Mouse (Mus musculus) MEL (cell line): ENCODE results near the gene Fbrsl1.

Experiments used
- CTCF ChIP-seq, 3 experiments: IDR thresholded peaks in 2 of 3; conservative IDR thresholded peaks in 1 of 3; 2 replicates each; pipeline ENCODE4 v1.5.1; 2011 to 2012; ENCODE audit warnings: low read length in 3 of 3, low read depth in 2 of 3, mild to moderate bottlenecking in 2 of 3, improper control_type of control experiment in 1 of 3, inconsistent platforms in 1 of 3, mixed read lengths in 1 of 3, moderate library complexity in 1 of 3; ENCODE audit not compliant: control insufficient read depth in 1 of 3, insufficient read depth in 1 of 3, poor library complexity in 1 of 3, severe bottlenecking in 1 of 3
- E2F4 ChIP-seq: IDR thresholded peaks from 2 replicates; pipeline ENCODE4 v1.6.1; 2011; ENCODE audit warnings: low read depth, low read length, improper control_type of control experiment, borderline replicate concordance
- EP300 ChIP-seq, 2 experiments: IDR thresholded peaks; 2 replicates each; pipeline ENCODE4 v1.6.1; 2011; ENCODE audit warnings: improper control_type of control experiment in 2 of 2, low read length in 2 of 2, low read depth in 1 of 2, mild to moderate bottlenecking in 1 of 2
- GATA1 ChIP-seq: IDR thresholded peaks from 2 replicates; pipeline ENCODE4 v1.6.1; 2011; ENCODE audit warnings: low read depth, low read length, improper control_type of control experiment
- KAT2A ChIP-seq: conservative IDR thresholded peaks from 2 replicates; pipeline ENCODE4 v1.6.1; 2012; ENCODE audit warnings: low read depth, low read length, improper control_type of control experiment, inconsistent platforms
- MAZ ChIP-seq: IDR thresholded peaks from 2 replicates; pipeline ENCODE4 v1.6.1; 2012; ENCODE audit warnings: low read depth, mild to moderate bottlenecking, inconsistent platforms, low read length, improper control_type of control experiment
- MEF2A ChIP-seq: IDR thresholded peaks from 2 replicates; pipeline ENCODE4 v1.6.1; 2014; ENCODE audit warnings: low read depth, mild to moderate bottlenecking, inconsistent platforms, low read length, improper control_type of control experiment; ENCODE audit not compliant: poor library complexity, insufficient replicate concordance, severe bottlenecking; ENCODE audit errors: extremely low read depth
- MYB ChIP-seq: IDR thresholded peaks from 2 replicates; pipeline ENCODE4 v1.6.1; 2011; ENCODE audit warnings: mild to moderate bottlenecking, low read depth, low read length, improper control_type of control experiment
- MYC ChIP-seq: IDR thresholded peaks from 2 replicates; pipeline ENCODE4 v1.6.1; 2011; ENCODE audit warnings: low read depth, mild to moderate bottlenecking, low read length, improper control_type of control experiment, moderate library complexity
- POLR2A ChIP-seq, 2 experiments: IDR thresholded peaks; 2 replicates each; pipeline ENCODE4 v1.6.1; 2011 to 2012; ENCODE audit warnings: low read length in 2 of 2, mild to moderate bottlenecking in 2 of 2, control low read depth in 1 of 2, improper control_type of control experiment in 1 of 2, low read depth in 1 of 2, moderate library complexity in 1 of 2; ENCODE audit not compliant: control insufficient read depth in 1 of 2, insufficient read depth in 1 of 2, poor library complexity in 1 of 2
- RAD21 ChIP-seq: IDR thresholded peaks from 2 replicates; pipeline ENCODE4 v1.6.1; 2011; ENCODE audit warnings: mild to moderate bottlenecking, low read depth, low read length, improper control_type of control experiment
- SIN3A ChIP-seq: IDR thresholded peaks from 2 replicates; pipeline ENCODE4 v1.6.1; 2012; ENCODE audit warnings: low read length, improper control_type of control experiment, inconsistent platforms
- TAL1 ChIP-seq: IDR thresholded peaks from 2 replicates; pipeline ENCODE4 v1.6.1; 2012; ENCODE audit warnings: mild to moderate bottlenecking, inconsistent platforms, low read length, moderate library complexity, mixed read lengths

DNA sequence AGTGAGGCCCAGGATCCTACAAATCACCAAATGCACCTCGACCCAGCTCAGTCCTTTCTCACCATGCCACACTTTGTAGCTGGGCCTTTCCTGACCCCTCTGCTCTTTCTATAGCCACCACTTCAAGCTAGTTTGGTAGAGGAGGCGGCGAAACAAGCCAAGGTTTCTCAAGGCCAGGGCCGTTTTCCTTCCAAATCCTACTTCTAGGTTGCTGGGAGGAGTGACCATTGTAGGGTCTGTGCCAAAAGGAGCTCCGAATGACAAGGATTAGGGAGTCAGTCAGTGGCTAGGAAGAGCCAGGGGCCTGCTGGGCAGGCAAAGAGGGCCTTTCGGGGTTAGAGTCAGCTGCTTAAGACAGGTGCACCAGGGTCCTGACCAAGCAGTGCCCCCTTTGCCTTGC, 63.8 kb downstream of the Fbrsl1 start:
- TF ChIP-seq CTCF (IDR thresholded peaks at IDR 0.05 in 2 of 3, conservative IDR thresholded peaks at IDR 0.05 in 1 of 3; ENCODE audit: control insufficient read depth in 1 of 3, insufficient read depth in 1 of 3, low read depth in 2 of 3, low read length in 3 of 3, poor library complexity in 1 of 3, severe bottlenecking in 1 of 3) (no peak), E2F4 (no peak), POLR2A (IDR thresholded peaks at IDR 0.05; ENCODE audit: control insufficient read depth in 1 of 2, insufficient read depth in 1 of 2, low read depth in 1 of 2, low read length in 2 of 2, poor library complexity in 1 of 2) (no peak), KAT2A (no peak), GATA1 (no peak), SIN3A (no peak), MAZ (no peak), EP300 (IDR thresholded peaks at IDR 0.05; ENCODE audit: low read depth in 1 of 2, low read length in 2 of 2) (no peak), MYC (no peak), TAL1 (no peak), MYB (no peak), RAD21 (no peak), MEF2A (no peak)
